ENCODE assay signal across 23 mouse cellular contexts in genomic region chr2:72152746-72153145, GRCm38 (mm10).
DNase-seq lines count a peak whose midpoint lies in the region; ATAC-seq lines count a peak whose summit lies in the region.
"Had no signal": no experiment of that assay in that cellular context is flagged by ENCODE, and none has a peak within 500 bp of the region (broad histone marks: within the 10 kb centered on the region; RNA-seq: fewer than 3 reads in every experiment).

No protein-coding gene starts in this region.

- 86% methylated on average over 2 of the region's 2 CpGs for WGBS in heart, embryonic 13.5 days
- 87% methylated on average over 2 of the region's 2 CpGs for WGBS in heart, embryonic 11.5 days (ENCODE audit: insufficient replicate concordance)

- peaks cover 42% of the 10 kb centered on the region for H3K4me1 ChIP-seq in heart, embryonic 13.5 days
- H3K4me1 ChIP-seq in heart, embryonic 11.5 days (ENCODE audit: control insufficient read depth, insufficient read depth, low read length) = peaks cover 15% of the 10 kb centered on the region

- DNase-seq in heart, adult 11 months = peak; percentile 72
- no peak for DNase-seq in heart, postnatal 25 days (ENCODE audit: low spot score)
- DNase-seq in gonadal fat pad, adult 2 months (ENCODE audit: low read depth) = peak; percentile 5
- DNase-seq: adrenal gland, adult 8-10 months; adrenal gland, postnatal 14 days; adrenal gland, postnatal 36 days; B cell, adult 2 months; cerebellum, adult 11-12 months; cerebellum, adult 2 months; cerebellum, adult 9-10 months; cerebellum, postnatal 10 days; cerebellum, postnatal 25 days had no signal

- H3K4me2 ChIP-seq in heart, embryonic 13.5 days = no peak overlapping the region
- no peak overlapping the region for H3K4me2 ChIP-seq in heart, embryonic 11.5 days
- H3K4me2 ChIP-seq: embryonic facial prominence, embryonic 12.5 days; forebrain, embryonic 13.5 days; forebrain, embryonic 15.5 days had no signal

- H3K4me3 ChIP-seq in heart, embryonic 13.5 days = no peak overlapping the region
- no peak overlapping the region for H3K4me3 ChIP-seq in heart, embryonic 11.5 days (ENCODE audit: low read depth, low read length)
- H3K4me3 ChIP-seq: embryonic facial prominence, embryonic 10.5 days; embryonic facial prominence, embryonic 12.5 days; forebrain, embryonic 13.5 days; forebrain, embryonic 15.5 days had no signal

- intact Hi-C loops in heart, postnatal 25 days (cut with DNase I) = no loop called here

- no peaks in the 10 kb centered on the region for H3K9me3 ChIP-seq in heart, embryonic 13.5 days
- H3K9me3 ChIP-seq in heart, embryonic 11.5 days (replicated peaks; ENCODE audit: control insufficient read depth, low read length) = no peaks in the 10 kb centered on the region
- H3K9me3 ChIP-seq: embryonic facial prominence, embryonic 10.5 days; embryonic facial prominence, embryonic 12.5 days; forebrain, embryonic 13.5 days; forebrain, embryonic 15.5 days; G1E had no signal

- no peaks in the 10 kb centered on the region for H3K27me3 ChIP-seq in heart, embryonic 13.5 days (replicated peaks)
- H3K27me3 ChIP-seq in heart, embryonic 11.5 days (ENCODE audit: control insufficient read depth, insufficient read depth, low read length) = no peaks in the 10 kb centered on the region
- H3K27me3 ChIP-seq: CH12.LX; embryonic facial prominence, embryonic 12.5 days; forebrain, embryonic 13.5 days; forebrain, embryonic 15.5 days; Patski had no signal

- no peak for ATAC-seq in heart, embryonic 13.5 days (ENCODE audit: extremely low read depth, insufficient number of reproducible peaks, low FRiP score, low TSS enrichment)
- no peak for ATAC-seq in heart, embryonic 11.5 days (replicated peaks; ENCODE audit: insufficient number of reproducible peaks, low FRiP score, low TSS enrichment)
- ATAC-seq: activated CD4-positive, CD25-positive, alpha-beta regulatory T cell, adult 4 months; CD4-positive, CD25-positive, alpha-beta regulatory T cell, adult 4 months; forebrain, embryonic 13.5 days; forebrain, embryonic 15.5 days; Patski had no signal

- H3K27ac ChIP-seq in heart, embryonic 13.5 days (replicated peaks) = peak overlapping the region; percentile 52
- no peak overlapping the region for H3K27ac ChIP-seq in heart, embryonic 11.5 days (ENCODE audit: low read depth, low read length)
- H3K27ac ChIP-seq: embryonic facial prominence, embryonic 10.5 days; embryonic facial prominence, embryonic 12.5 days; forebrain, embryonic 13.5 days; forebrain, embryonic 15.5 days had no signal

- H3K9ac ChIP-seq in heart, embryonic 13.5 days = no peak overlapping the region
- no peak overlapping the region for H3K9ac ChIP-seq in heart, embryonic 11.5 days (ENCODE audit: low read depth, low read length)
- H3K9ac ChIP-seq: embryonic facial prominence, embryonic 12.5 days; forebrain, embryonic 13.5 days; forebrain, embryonic 15.5 days had no signal

- no peaks in the 10 kb centered on the region for H3K36me3 ChIP-seq in heart, embryonic 13.5 days
- no peaks in the 10 kb centered on the region for H3K36me3 ChIP-seq in heart, embryonic 11.5 days (ENCODE audit: control insufficient read depth, insufficient read depth, low read length)
- H3K36me3 ChIP-seq: embryonic facial prominence, embryonic 10.5 days; embryonic facial prominence, embryonic 12.5 days; forebrain, embryonic 15.5 days; G1E had no signal
